ENCODE assay signal across 8 mouse cellular contexts in the genomic region with DNA sequence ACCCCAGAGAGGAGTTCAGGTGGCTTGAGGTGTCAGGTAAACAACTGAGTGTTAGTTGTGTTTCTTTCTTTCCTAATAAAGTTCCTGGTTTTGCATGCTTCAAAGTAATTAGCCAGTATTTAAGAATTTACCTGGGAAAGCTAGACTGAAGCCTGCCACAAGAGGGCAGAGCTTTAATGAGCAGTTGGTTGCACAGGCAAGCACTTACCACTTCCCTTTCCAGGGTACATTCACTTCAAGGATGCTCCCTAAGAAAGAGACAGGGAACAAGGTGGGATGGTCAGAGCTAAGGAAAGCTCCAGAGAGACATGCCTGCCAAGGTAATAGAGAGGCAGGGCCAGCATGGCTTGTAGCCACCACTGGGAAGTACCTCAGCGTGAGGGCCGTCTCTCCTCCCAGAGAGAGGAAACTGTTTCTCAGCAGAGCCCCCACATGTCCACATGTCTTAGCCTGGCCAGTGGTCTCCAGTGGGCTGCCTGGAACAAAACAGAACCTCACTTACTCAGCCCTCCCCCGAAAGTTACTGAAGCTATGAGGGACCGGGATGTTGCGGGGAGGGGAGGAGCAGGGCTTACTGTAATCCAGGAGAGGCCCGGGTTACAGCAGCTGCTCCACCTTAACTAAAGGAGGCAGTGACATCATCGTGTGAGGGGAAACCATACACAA.
DNase-seq lines count a peak whose midpoint lies in the region; ATAC-seq and TF ChIP-seq lines count a peak whose summit lies in the region.

No protein-coding gene starts in this region.

- no peak overlapping the region for H3K4me3 ChIP-seq in bone marrow, adult 2 months (replicated peaks; ENCODE audit: control insufficient read depth, low read depth, low read length)
- H3K4me3 ChIP-seq in embryonic fibroblast, embryonic 13.5 days (ENCODE audit: insufficient read depth, low read length), result no peak overlapping the region
- no peak overlapping the region for H3K4me3 ChIP-seq in hindbrain, embryonic 15.5 days
- H3K4me3 ChIP-seq in myocyte, result no peak overlapping the region

- no peak overlapping the region for H3K27ac ChIP-seq in bone marrow, adult 2 months (ENCODE audit: control insufficient read depth, insufficient read depth, low read depth, low read length, poor library complexity)
- no peak overlapping the region for H3K27ac ChIP-seq in embryonic fibroblast, embryonic 13.5 days (ENCODE audit: insufficient read depth, low read length)
- H3K27ac ChIP-seq in hindbrain, embryonic 15.5 days (replicated peaks), result no peak overlapping the region

- H3ac ChIP-seq in myocyte (ENCODE audit: control insufficient read depth, insufficient read length), result no peak overlapping the region

- no peaks in the 10 kb centered on the region for H3K9me3 ChIP-seq in hindbrain, embryonic 15.5 days

- H3K79me2 ChIP-seq in myocyte (ENCODE audit: control insufficient read depth, insufficient read depth), result no peaks in the 10 kb centered on the region

- 43% methylated on average over 7 of the region's 7 CpGs for WGBS in bone marrow, adult 2 months
- WGBS in hindbrain, embryonic 15.5 days, result 57% methylated on average over 7 of the region's 7 CpGs

- no peaks in the 10 kb centered on the region for H3K27me3 ChIP-seq in hindbrain, embryonic 15.5 days
- H3K27me3 ChIP-seq in myocyte (ENCODE audit: control insufficient read depth, insufficient read depth, insufficient read length), result peaks cover 7% of the 10 kb centered on the region

- no peaks in the 10 kb centered on the region for H3K36me3 ChIP-seq in hindbrain, embryonic 15.5 days
- no peaks in the 10 kb centered on the region for H3K36me3 ChIP-seq in myocyte (ENCODE audit: control insufficient read depth, insufficient read depth)

- no peak for TF ChIP-seq POLR2A in bone marrow, adult 2 months (IDR thresholded peaks at IDR 0.05; ENCODE audit: borderline replicate concordance, control insufficient read depth, low read depth, low read length)
- no peak for TF ChIP-seq POLR2A in embryonic fibroblast, embryonic 13.5 days (IDR thresholded peaks at IDR 0.05; ENCODE audit: low read depth, low read length)
- TF ChIP-seq POLR2A in myocyte (IDR thresholded peaks at IDR 0.05; ENCODE audit: insufficient read length, low read depth), result no peak

- H3K9ac ChIP-seq in hindbrain, embryonic 15.5 days, result no peak overlapping the region

- no peaks in the 10 kb centered on the region for H3K4me1 ChIP-seq in bone marrow, adult 2 months (ENCODE audit: control insufficient read depth, insufficient read depth, low read length)
- H3K4me1 ChIP-seq in embryonic fibroblast, embryonic 13.5 days (ENCODE audit: control insufficient read depth, insufficient read depth, low read length), result no peaks in the 10 kb centered on the region
- H3K4me1 ChIP-seq in hindbrain, embryonic 15.5 days (replicated peaks), result no peaks in the 10 kb centered on the region; the same call in 1 of the 2 replicates

- TF ChIP-seq CTCF in bone marrow, adult 2 months (IDR thresholded peaks at IDR 0.05; ENCODE audit: control insufficient read depth, insufficient read depth, low read length), result peak; percentile 48
- peak; percentile 47; the same call in 1 of the 2 replicates for TF ChIP-seq CTCF in embryonic fibroblast, embryonic 13.5 days (IDR thresholded peaks at IDR 0.05; ENCODE audit: borderline replicate concordance, insufficient read depth, low read length)

- ATAC-seq in hindbrain, embryonic 15.5 days (ENCODE audit: low FRiP score, low read depth), result peak; percentile 65
- ATAC-seq in erythroid progenitor cell, adult 5-6 weeks (replicated peaks; ENCODE audit: low FRiP score, poor library complexity, severe bottlenecking), result no peak

- peak; percentile 31 for DNase-seq in ovary, postnatal 36 days (ENCODE audit: low spot score)
- DNase-seq in ovary, postnatal 10 days (ENCODE audit: low spot score), result no peak
- DNase-seq in left cerebral cortex, postnatal 14 days (ENCODE audit: low spot score in 2 of 2), result peak; percentile 63 to 76

- H3K4me2 ChIP-seq in hindbrain, embryonic 15.5 days, result no peak overlapping the region
- peak overlapping the region; percentile 5 for H3K4me2 ChIP-seq in myocyte (ENCODE audit: low read depth)

- intact Hi-C loops in left cerebral cortex, postnatal 14 days (cut with DNase I), result loop anchor here (1.0 to 5.0 kb wide), 2 partner anchors 138 to 200 kb away; no protein-coding TSS in a partner anchor

TF ChIP-seq in myocyte, 11 proteins besides CTCF, POLR2A, EP300 and RAD21:
- TF ChIP-seq TCF3 (IDR thresholded peaks at IDR 0.05; ENCODE audit: insufficient read length, low read depth) (no peak), MYOG (IDR thresholded peaks at IDR 0.05; ENCODE audit: control insufficient read depth in 1 of 3, insufficient read depth in 1 of 3, insufficient read length in 2 of 3, low read depth in 2 of 3) (no peak), REST (IDR thresholded peaks at IDR 0.05; ENCODE audit: insufficient read depth, insufficient read length) (no peak), CEBPB (IDR thresholded peaks at IDR 0.05; ENCODE audit: insufficient read depth, poor library complexity, severe bottlenecking) (no peak), MAX (IDR thresholded peaks at IDR 0.05; ENCODE audit: low read depth) (no peak), E2F4 (IDR thresholded peaks at IDR 0.05; ENCODE audit: insufficient read depth) (no peak), USF1 (IDR thresholded peaks at IDR 0.05; ENCODE audit: low read depth) (no peak), POLR2AphosphoS2 (IDR thresholded peaks at IDR 0.05; ENCODE audit: insufficient read length, low read depth) (no peak), TCF12 (IDR thresholded peaks at IDR 0.05; ENCODE audit: insufficient read depth, poor library complexity, severe bottlenecking) (no peak), SRF (IDR thresholded peaks at IDR 0.05; ENCODE audit: control insufficient read depth, insufficient read length, low read depth) (no peak), MYOD1 (IDR thresholded peaks at IDR 0.05; ENCODE audit: control insufficient read depth in 1 of 3, insufficient read length in 2 of 3, low read depth in 2 of 3) (no peak)
